Mouse (Mus musculus) testis, postnatal 14 days (tissue): ENCODE measurements at regions not wholly inside any gene's neighbourhood (a gene's known extent, or its start where the extent isn't known, plus 50 kb on each side); places are given as distances from the start of the nearest gene placed in this dataset.

Experiments
- DNase-seq: peaks from one replicate; pipeline ENCODE4 v3.0.0; 2021; ENCODE audit warnings: low spot score

DNA sequence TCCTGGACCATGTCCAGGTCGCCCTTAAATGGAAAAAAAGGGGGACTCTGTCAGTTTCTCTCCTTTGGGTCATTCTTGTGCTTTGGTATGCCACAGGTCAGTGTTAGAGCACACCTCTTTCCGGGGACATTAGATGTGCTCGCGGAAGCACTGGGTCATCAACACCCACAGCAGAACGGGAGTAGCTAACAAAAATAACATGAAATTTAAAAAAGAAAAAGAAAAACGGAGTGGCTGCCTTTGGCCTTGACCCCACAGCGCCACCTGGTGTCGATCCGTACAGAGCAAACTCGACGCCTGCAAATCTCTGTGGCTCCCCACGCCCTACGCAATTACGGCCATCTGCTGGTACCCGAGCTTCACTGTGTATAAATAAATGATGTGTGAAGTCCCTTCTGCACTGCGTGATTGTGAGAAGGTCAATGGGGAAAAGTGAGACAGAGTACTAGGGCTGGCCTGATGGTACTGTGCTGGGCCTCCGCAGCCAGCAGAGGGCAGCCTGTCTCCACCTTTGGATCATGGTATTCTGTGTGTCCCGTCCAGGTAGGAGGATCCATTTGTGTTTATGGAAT, 99.0 kb upstream of the Slc7a12 start:
- DNase-seq: peak; percentile 6

DNA sequence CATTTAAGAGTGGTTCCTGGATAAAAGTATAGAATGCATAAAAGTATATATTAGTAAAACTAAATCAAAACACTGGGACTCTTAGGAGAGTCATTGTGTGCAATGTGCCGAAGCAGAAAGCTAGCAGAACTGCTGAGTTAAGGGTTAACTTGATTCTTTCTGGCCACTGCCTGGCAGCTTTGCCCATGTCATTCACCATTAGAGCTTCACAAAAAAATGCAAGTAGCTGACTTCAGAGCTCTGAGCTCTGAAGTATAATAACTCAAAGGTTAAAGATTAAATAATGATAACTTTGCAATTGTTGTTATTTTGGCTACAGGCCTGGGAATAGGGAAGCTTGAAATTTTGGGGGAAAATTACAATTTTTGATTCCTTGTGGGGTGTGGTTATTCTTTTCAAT, 89.8 kb upstream of the Slc7a12 start:
- DNase-seq: no peak

DNA sequence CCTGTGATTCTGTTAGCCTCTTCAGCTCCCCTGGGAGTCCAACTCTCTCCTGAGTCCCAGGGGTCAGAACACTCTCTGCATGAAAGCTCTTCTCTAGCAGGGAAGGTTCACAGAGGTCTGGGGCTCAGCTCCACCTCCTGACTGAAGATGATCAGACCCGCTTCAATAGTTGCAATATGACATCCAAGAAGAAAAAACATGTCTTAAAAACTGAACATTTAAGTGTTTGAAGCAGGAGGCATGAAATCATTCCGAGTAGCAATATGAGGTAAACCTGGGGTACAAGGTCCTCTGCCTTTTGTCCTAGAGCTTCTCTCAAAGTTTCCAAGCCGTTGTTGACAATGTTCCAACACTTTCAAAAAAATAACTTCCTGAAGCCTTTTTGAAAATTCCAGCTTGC, 81.8 kb upstream of the Slc7a12 start:
- DNase-seq: no peak

GRCm38 (mm10) chr3:14408435-14409125, 71.9 kb upstream of the Slc7a12 start:
- DNase-seq: no peak
